Mouse (Mus musculus) embryonic fibroblast, embryonic 13.5 days (primary cell): ENCODE results near the gene Zfp784. TPM values are rescaled to one million over a fixed set of nuclear protein-coding genes. Genes with fewer than 3 reads are reported as not detected.

Experiments used
- H3K27ac ChIP-seq: 2 replicates; pipeline ENCODE4 v1.5.1; 2012; ENCODE audit warnings: low read length, control low read depth, inconsistent platforms; ENCODE audit not compliant: insufficient read depth
- H3K4me1 ChIP-seq: 2 replicates; pipeline ENCODE4 v1.6.1; 2011; ENCODE audit warnings: low read length; ENCODE audit not compliant: control insufficient read depth, insufficient read depth
- H3K4me3 ChIP-seq: 2 replicates; pipeline ENCODE4 v1.5.1; 2011; ENCODE audit warnings: mild to moderate bottlenecking, control low read depth, low read length; ENCODE audit not compliant: insufficient read depth
- CTCF ChIP-seq: IDR thresholded peaks from 2 replicates; pipeline ENCODE4 v1.5.1; 2011; ENCODE audit warnings: mild to moderate bottlenecking, control low read depth, low read length, moderate library complexity, borderline replicate concordance; ENCODE audit not compliant: insufficient read depth
- POLR2A ChIP-seq: IDR thresholded peaks from 2 replicates; pipeline ENCODE4 v1.6.1; 2011; ENCODE audit warnings: low read depth, mild to moderate bottlenecking, control low read depth, low read length, moderate library complexity
- polyA plus RNA-seq: library from polyadenylated mRNA; stranded (reverse); fragments of >200 nt; gene quantifications from 2 replicates; pipeline ENCODE4 v1.2.4, GENCODE M21; 2011; ENCODE audit warnings: low read depth; ENCODE audit not compliant: missing spikeins, insufficient read length

Zfp784 gene
- polyA plus RNA-seq, 1 experiment: 2.2 TPM

GRCm38 (mm10) chr7:4993347-4993998, 44.8 kb downstream of the Zfp784 start:
- TF ChIP-seq CTCF: no peak
- TF ChIP-seq POLR2A: no peak
- no peak overlapping the region for H3K4me3 ChIP-seq
- H3K27ac ChIP-seq: no peak overlapping the region

GRCm38 (mm10) chr7:4988250-4988649, 50.0 kb downstream of the Zfp784 start:
- Histone ChIP-seq H3K27ac (no peak overlapping the region), H3K4me1 (no peaks in the 10 kb centered on the region), H3K4me3 (no peak overlapping the region)
- TF ChIP-seq CTCF: no peak
- TF ChIP-seq POLR2A: no peak

More at GRCm38 (mm10) chr7:4993347-4993998, 44.8 kb downstream of the Zfp784 start:
- H3K4me1 ChIP-seq: no peaks in the 10 kb centered on the region

Other genes starting within 250 kb of the Zfp784 start
- gene Tmem238, start 248.8 kb downstream of the Zfp784 start, polyA plus RNA-seq: 4.3 and 5.3 TPM in 2 replicates
- 404 and 438 TPM in 2 replicates for gene Rpl28, start 245.6 kb downstream of the Zfp784 start, polyA plus RNA-seq
- 172 and 191 TPM in 2 replicates for gene Ube2s, start 225.9 kb downstream of the Zfp784 start, polyA plus RNA-seq
- not detected in 2 replicates for gene Shisa7, start 193.8 kb downstream of the Zfp784 start, polyA plus RNA-seq
- gene Isoc2b, start 168.2 kb downstream of the Zfp784 start, polyA plus RNA-seq: 10.8 and 13.3 TPM in 2 replicates
- 9.3 and 11.2 TPM in 2 replicates for gene Isoc2a, start 161.3 kb downstream of the Zfp784 start, polyA plus RNA-seq
- gene Gm36210, start 131.9 kb downstream of the Zfp784 start, polyA plus RNA-seq: not detected in 2 replicates
- gene Zfp628, start 123.2 kb downstream of the Zfp784 start, polyA plus RNA-seq: 5.2 and 6.3 TPM in 2 replicates
- gene Nat14, start 116.4 kb downstream of the Zfp784 start, polyA plus RNA-seq: 4.7 and 5.5 TPM in 2 replicates
- gene Ssc5d, start 112.7 kb downstream of the Zfp784 start, polyA plus RNA-seq: 24.1 and 29.8 TPM in 2 replicates
- not detected in 2 replicates for gene Sbk2, start 74.0 kb downstream of the Zfp784 start, polyA plus RNA-seq
- gene Sbk3, start 67.3 kb downstream of the Zfp784 start, polyA plus RNA-seq: not detected in 2 replicates
- gene Zfp579, start 42.3 kb downstream of the Zfp784 start, polyA plus RNA-seq: 11.0 and 15.6 TPM in 2 replicates
- gene Zfp524, start 24.0 kb downstream of the Zfp784 start, polyA plus RNA-seq: 8.7 and 10.5 TPM in 2 replicates
- 23.6 and 27.5 TPM in 2 replicates for gene Fiz1, start 23.7 kb downstream of the Zfp784 start, polyA plus RNA-seq
- gene Gm44973, start 22.9 kb downstream of the Zfp784 start, polyA plus RNA-seq: not detected in 2 replicates
- 23.4 and 29.4 TPM in 2 replicates for gene Zfp865, start 18.1 kb downstream of the Zfp784 start, polyA plus RNA-seq
- 1.7 and 3.8 TPM in 2 replicates for gene Ccdc106, start 17.9 kb downstream of the Zfp784 start, polyA plus RNA-seq
- 1.5 and 1.8 TPM in 2 replicates for gene 4632433K11Rik, start 4.3 kb downstream of the Zfp784 start, polyA plus RNA-seq
- 11.8 and 18.1 TPM in 2 replicates for gene Zfp580, start 13.1 kb upstream of the Zfp784 start, polyA plus RNA-seq
- gene U2af2, start 23.7 kb upstream of the Zfp784 start, polyA plus RNA-seq: 193 and 210 TPM in 2 replicates
- 66.2 and 69.3 TPM in 2 replicates for gene Epn1, start 41.8 kb upstream of the Zfp784 start, polyA plus RNA-seq
- not detected in 2 replicates for gene Rfpl4, start 78.5 kb upstream of the Zfp784 start, polyA plus RNA-seq
- gene Rasl2-9, start 87.5 kb upstream of the Zfp784 start, polyA plus RNA-seq: 0.57 TPM in 1 of 2 replicates, not detected in the other
- gene Vmn1r55, start 111.2 kb upstream of the Zfp784 start, polyA plus RNA-seq: 0.04 TPM in 1 of 2 replicates, not detected in the other
- gene Vmn1r56, start 158.3 kb upstream of the Zfp784 start, polyA plus RNA-seq: not detected in 2 replicates
- gene Vmn1r57, start 180.0 kb upstream of the Zfp784 start, polyA plus RNA-seq: not detected in 2 replicates